Mouse (Mus musculus) lung, postnatal 36 days (tissue): ENCODE data around the gene Gm3072.
"Not testable (repeated sequence)": the region's sequence is repeated elsewhere in the genome, so short reads cannot be mapped to it uniquely, and the experiment has no call there.

Experiments
- DNase-seq: peaks from one replicate; pipeline ENCODE4 v3.0.0; 2022; ENCODE audit warnings: mixed read lengths

Gm3072 gene

GRCm38 (mm10) chr14:41624512-41624911, at the start of gene Gm3072:
Gene Gm3072, minus strand, starts transcription at chr14:41624612.
- DNase-seq = not testable (repeated sequence)

GRCm38 (mm10) chr14:41648176-41648575, 23.8 kb upstream of the Gm3072 start:
- DNase-seq = not testable (repeated sequence)

GRCm38 (mm10) chr14:41646387-41646786, 22.0 kb upstream of the Gm3072 start, which contains the start of gene Gm3676:
Gene Gm3676, minus strand, starts transcription at chr14:41646487.
- DNase-seq = not testable (repeated sequence)

DNA sequence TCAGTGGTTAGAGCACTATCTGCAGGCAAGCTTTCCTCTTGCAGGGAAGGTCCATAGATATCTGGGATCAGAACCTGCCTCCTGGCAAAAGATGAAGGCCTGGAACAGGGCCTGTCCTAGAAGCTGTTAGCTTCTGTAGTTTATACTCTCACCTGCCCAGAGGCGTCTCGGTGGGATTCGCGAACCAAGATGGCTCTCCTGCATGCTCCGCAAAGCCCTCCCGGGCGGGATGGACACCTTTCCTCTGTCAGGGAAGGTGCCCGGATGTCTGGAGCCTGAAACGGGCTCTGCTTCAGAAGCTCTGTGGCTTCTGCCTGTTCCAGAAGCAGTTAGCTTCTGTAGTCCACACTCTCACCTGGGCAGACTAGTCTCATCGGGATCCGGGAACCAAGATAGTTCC, 5.7 kb upstream of the Gm3072 start:
- not testable (repeated sequence) for DNase-seq

DNA sequence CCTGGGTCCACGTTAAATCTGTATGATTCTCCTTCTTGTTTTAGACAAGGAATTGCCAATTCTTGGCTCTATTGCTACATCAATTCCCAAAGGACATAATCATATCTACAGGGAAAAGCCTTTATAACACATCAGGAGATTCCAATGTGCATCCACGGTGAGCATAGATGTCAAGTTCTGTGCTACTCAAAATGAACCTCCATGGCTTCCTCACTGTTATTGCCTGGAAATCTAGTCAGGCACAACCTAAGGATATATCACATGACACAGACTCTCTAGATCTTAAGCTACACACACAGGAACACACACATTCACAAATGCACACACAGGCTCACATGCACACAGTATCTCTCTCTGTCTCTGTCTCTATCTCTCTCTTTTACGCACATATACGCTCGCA, 1.9 kb downstream of the Gm3072 start:
- DNase-seq = not testable (repeated sequence)

DNA sequence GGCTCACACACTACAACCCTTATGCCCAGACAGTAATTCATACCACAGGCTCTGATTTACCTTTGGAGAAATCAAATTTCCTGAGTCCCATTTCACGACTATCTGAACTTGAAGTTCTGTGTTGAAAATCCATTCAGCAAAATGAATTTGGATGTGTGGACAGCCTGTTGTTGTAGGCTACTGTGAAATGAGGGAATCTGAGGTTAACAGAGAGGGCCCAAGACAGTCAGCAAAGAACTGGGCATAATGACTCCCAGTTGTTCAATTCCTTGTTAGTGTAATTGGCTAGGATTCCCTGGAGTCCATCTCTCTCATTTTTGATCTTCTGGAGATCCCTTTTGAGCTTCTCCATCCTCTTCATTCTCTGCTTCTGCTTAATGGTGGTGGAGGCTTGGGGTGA, 13.7 kb downstream of the Gm3072 start:
- DNase-seq = not testable (repeated sequence)

- not testable (repeated sequence) for DNase-seq
Observed at GRCm38 (mm10) chr14:41600935-41601334, 23.5 kb downstream of the Gm3072 start.

GRCm38 (mm10) chr14:41586346-41586745, 38.1 kb downstream of the Gm3072 start:
- not testable (repeated sequence) for DNase-seq

- not testable (repeated sequence) for DNase-seq
Observed at GRCm38 (mm10) chr14:41572911-41573310, 51.5 kb downstream of the Gm3072 start, which contains the start of gene 1700049E17Rik2. Gene 1700049E17Rik2, plus strand, starts transcription at chr14:41573211.
